Mouse (Mus musculus) Muller cell, postnatal 12 days (primary cell): ENCODE measurements around the gene Tango6.

Experiments
- DNase-seq: peaks from one replicate; pipeline ENCODE4 v3.0.0-alpha.2; 2015; ENCODE audit errors: inconsistent ontology term

Gene Tango6

GRCm38 (mm10) chr8:106700131-106700530 is 17.3 kb downstream of the Tango6 start:
- DNase-seq = no peak

DNA sequence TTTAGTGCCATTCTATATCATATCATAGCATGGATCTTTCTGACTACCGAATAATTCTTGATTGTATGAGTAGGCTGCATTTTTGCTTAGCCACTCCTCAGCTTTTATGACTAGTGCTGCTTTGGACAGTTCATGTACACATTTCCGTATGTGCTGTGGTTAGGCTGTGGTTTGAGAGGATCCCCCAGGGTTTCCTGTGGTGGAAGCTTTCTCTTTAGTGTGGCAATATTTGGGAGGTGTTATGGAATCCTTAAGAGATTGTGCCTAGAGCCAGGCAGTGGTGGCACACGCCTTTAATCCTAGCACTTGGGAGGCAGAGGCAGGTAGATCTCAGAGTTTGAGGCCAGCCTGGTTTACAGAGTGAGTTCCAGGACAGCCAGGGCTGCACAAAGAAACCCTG is 18.5 kb downstream of the Tango6 start:
- DNase-seq = no peak

DNA sequence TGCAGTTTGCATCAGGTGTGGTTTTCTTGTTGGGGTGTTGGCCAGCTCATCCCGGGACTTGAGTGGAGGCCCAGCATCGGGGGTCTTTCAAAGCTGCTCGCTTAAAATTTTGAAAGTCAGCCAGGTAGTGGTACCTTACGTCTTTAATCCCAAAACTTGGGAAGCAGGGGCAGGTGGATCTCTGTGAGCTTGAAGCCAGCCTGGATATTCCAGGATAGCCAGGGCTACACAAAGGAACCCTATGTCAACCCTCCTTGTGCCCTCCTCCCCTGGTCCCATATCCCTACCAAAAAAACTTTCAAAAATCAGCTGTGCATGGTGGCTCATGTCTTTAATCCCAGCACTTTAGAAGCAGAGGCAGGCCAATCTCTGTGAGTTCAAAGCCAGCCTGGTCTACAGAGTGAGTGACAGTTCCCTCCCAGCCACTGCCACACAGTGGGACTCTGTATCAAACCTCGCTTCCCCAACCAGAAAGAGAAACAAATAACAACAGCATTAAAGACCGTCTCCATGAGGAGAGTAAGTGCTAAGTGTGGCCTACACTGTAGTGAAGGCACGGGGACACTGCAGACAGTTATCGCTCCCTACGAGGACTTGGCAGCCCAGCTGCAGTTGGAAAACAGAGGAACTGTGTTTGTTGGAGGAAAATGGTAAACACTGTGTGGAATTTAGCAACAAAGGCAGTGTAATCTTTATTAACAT is 21.5 kb downstream of the Tango6 start:
- no peak for DNase-seq

GRCm38 (mm10) chr8:106704901-106705321 is 22.0 kb downstream of the Tango6 start:
- no peak for DNase-seq

DNA sequence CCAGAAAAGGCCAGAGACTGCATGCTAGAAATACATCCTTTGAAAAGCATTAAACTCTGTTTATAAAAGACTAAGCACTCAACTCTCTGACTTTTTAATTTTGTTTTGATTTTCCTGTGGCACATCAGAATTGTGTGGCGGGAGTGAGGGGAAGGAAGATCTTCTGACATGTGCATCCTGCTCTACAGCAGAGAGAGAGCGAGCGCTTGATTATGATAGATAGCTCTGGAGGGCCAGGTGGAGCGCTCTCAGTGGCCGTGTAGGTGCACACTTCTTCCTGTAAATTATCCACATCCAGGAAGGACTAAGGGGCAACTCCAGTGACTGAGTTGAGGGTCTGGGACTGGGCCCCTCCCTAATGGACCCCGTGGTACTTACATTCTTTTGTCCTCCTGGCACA is 23.3 kb downstream of the Tango6 start:
- DNase-seq = no peak

DNA sequence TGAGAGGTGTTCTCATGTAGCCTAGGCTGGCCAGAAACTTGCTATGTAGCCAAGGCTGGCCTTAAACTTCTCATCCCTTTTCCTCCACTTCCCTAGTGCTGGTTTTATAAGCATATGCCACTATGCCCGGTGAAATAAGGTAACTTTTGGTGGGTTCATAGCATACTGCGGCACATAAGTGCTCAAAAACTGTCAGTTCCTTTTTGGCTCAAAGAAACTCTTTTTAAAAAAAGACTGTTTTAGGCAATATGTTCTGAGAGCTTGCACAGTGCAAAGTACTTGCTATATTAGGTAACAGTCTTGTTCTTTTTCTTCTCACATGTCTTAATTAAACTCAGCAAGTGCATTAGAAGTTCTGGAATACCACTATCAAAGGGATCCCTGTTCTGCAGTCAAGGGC is 27.1 kb downstream of the Tango6 start:
- DNase-seq = no peak

DNA sequence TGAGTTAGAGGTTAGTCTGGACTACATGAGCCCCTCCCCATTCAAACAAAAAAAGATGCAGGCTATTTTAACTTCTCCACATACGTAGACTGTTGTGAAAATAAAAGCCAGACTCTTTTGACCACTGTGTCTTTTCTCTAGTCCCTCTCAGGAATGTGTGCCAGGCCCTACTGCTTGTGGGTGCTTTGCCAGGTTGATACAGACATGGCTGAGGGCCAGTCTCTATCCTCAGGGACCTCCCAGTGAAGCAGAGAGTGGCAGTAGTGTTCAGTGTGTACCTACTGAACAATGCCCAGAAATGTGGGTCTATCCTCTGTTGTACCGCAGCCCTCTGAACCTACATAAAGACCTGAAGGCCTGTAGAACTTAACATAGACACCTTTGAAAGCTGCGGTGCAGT is 29.6 kb downstream of the Tango6 start:
- DNase-seq = no peak

GRCm38 (mm10) chr8:106714297-106714696 is 31.4 kb downstream of the Tango6 start:
- DNase-seq = no peak

- DNase-seq = peak; percentile 87
Measured at GRCm38 (mm10) chr8:106718091-106718500, 35.2 kb downstream of the Tango6 start.

DNA sequence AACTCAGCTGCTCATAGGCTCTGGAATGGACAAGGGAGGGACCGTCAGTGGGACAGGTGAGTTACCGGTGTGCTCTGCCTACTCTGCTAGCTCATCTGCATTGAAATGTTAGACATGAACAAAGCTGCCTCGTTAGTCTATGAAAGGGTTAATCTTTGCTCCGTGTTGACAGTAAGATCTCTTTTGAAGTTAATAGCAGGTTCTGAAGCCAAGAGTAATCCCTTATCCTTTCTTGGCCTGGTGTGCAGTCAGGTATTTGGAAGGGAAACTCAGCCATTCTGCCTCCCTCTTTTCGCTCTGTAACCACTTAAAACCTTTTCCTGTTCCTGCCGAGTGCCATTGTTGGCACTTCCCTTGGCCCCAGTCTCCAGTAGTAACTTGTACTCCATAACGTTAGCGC is 38.1 kb downstream of the Tango6 start:
- DNase-seq = no peak

DNA sequence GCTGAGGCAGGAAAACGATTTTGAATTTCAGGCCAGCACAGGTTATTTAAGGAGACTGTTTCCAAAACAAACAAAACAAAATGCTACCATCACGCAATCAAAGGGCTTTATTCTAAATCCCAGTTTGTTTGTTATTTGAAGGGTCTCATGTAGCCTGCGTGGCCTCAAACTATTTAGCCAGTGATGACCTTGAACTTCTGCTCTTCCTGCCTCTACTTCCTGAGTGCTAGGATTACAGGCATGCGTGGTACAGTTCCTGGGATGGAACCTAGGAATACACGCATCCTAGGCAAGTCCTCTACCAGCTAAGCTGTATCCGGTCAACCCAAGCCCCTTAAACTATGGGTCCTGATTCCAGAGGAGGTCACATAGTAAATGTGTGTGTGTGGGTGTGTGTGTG is 39.6 kb downstream of the Tango6 start:
- DNase-seq = no peak

GRCm38 (mm10) chr8:106723921-106724320 is 41.1 kb downstream of the Tango6 start:
- DNase-seq = no peak

DNA sequence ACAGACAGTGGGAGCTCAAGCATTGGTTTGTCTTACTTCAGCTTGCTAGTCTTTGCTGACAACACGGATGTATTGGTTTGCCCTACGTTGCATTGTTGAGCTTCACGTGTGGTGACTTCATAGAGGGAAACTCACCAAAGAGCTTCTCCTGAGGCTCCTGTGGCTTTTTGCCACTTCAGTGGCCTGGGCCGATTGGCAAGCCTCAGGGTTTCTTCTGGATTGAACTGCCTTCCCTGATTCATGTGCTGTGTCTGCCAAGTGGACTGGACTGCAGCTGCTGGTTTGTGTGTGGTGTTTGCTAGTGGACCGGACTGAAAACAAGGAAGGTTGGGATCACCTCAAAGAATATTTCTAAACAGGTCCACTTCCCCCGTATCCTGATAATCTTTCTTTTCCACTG is 43.7 kb downstream of the Tango6 start:
- no peak for DNase-seq

GRCm38 (mm10) chr8:106727241-106727835 is 44.5 kb downstream of the Tango6 start:
- DNase-seq = no peak

DNA sequence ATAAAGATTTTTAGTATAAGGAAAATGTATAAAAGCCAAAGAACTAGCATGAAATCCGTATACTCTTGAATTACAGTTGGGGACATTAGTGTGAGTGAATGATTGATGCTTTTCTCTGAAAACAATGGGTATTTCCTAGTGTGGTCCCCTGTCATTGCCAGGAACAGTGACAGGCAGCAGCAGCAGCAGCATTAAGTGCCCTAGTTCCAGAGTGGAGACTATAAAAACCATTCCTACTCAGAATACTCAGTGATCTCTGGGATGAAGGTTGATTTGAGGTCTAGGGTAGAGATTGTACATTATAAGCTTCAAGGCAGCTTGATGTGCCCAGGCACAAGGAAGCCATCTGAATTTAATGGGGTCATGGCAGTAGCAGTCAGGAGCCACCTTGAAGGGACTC is 45.0 kb downstream of the Tango6 start:
- no peak for DNase-seq

DNA sequence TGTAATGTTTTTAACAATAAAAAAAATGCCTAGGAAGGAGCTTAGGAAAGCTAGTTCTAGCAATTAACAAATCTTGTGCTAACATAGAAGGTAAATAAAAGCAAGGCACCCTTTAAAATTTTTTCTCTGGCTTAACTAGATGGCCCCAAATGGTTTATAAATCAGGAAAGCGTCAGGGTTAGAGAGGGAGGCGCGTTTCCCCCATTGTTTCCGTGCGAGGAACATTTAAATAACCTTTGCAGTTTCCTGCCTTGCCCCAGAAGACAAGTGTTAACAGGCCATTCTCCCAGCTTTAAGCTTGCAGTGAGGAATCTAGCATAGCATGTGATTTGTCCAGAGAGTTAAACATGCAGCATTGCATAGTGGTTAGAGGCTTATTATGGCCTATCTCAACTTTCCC is 50.1 kb downstream of the Tango6 start:
- DNase-seq = no peak

DNA sequence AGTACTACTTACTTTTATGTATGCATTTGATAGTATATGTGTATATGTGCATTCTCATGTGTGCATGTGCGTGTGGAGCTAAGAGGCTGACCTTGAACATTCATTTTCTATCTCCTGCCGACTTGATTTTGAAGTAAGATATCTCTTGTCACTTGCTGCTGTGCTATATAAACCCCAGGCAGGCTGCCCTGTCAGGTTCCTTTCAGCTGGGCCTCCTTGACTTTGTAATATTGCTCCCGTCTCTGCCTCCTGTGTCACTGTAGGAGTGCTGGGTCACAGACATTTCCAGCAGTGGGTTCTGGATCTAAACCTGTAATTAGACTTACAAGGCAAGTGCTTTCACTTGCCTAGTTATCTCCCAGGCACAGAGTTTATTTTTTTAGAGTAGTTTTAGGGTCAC is 50.8 kb downstream of the Tango6 start:
- no peak for DNase-seq

DNA sequence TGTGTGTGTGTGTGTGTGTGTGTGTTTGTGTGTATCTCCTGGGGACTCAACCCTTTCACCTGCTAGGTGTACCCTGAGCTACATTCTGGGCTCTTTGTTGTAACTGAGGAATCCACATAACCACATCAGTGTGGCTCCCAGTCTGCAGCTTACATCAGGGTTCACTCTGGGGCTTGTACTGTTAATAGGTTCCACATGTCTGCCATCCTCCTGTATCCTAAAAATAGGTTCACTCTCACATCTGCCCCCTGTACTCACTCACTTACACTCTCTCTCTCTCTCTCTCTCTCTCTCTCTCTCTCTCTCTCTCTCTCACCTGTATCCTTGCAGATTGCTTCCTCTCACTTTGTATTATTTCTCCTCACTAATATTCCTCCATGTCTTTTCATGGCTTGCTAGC is 51.4 kb downstream of the Tango6 start:
- DNase-seq = no peak

- no peak for DNase-seq
Measured at GRCm38 (mm10) chr8:106736861-106737662, 54.2 kb downstream of the Tango6 start.

DNA sequence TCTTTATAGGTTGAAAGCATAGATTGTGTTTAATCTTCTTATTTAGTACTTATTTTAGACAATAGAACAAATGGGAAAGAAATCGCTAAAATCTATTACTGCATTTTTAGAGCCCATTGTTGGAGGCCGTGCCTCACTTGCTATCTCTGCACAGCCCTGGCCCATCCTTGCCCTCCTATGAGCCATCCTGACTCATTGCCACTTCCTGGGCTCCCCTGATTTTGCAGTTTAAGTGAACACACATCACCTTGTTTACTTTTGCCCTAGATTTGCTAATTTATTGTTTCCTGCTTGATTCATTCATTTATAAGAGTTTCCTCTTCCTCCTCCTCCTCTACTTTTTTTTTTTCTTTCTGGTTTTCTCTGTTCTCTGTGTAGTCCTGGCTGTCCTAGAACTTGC is 55.0 kb downstream of the Tango6 start:
- DNase-seq = no peak

GRCm38 (mm10) chr8:106742321-106742720 is 59.5 kb downstream of the Tango6 start:
- DNase-seq = no peak

DNA sequence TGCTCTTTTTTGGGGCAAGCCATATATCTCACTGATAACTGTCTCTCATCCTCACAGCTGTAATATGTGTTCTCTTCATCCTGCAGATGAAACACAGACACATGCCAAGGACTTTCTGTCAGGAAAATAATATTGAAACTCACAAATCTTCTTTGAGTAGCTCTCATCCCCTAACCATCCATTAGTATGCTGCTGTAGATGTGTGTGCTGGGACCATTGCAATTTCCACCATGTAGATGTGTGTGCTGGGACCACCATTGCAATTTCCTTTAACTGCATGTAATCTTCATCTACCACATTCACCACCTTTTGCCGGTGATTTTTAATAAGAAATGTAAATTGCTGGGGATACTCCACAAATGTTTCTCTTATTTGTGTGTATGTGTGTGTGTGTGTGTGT is 60.5 kb downstream of the Tango6 start:
- DNase-seq = no peak

DNA sequence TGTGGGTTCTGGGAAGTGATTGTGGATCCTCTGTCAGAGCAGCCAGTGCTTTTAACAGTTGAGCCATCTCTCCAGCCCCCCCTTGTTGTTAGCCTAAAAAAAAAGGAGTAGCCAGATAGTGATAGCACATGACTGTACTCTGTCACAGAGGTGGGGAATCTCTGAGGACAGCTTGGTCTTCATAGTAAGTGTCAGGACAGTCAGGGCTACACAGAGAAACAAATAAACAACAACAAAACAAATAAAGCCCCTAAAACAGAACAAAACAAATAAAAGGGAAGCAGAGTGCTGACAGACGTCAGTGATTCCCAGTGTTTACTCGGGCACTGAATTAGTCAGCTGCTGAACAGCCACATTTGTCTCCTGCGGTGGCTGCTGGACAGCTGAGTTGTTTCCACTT is 70.6 kb downstream of the Tango6 start:
- DNase-seq = no peak
